Comparison of ENCODE assay signal across 19 mouse cellular contexts in the genomic region with DNA sequence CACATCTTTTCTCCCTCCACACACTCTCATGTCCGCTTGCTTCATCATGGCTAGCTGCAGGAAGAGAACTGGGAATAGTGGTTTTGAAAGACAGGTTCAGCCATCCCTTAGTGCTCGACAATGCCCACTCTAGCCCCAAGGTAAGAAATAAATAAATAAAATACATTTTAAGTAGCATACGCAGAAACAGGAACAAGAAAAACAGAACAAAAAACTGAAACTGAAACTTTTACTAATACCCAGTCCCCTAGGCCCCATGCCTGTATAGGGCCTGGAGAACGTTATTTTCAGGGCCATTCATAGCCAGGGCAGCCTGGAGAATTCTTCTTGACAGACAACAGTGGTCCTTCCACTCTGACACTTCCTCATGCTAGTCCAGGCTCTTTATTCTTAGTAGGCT.
DNase-seq lines count a peak whose midpoint lies in the region; ATAC-seq lines count a peak whose summit lies in the region.
"Had no signal": no experiment of that assay in that cellular context is flagged by ENCODE, and none has a peak within 500 bp of the region (broad histone marks: within the 10 kb centered on the region; RNA-seq: fewer than 3 reads in every experiment).

No protein-coding gene starts in this region.

- DNase-seq in A20 (ENCODE audit: low read depth, low spot score): peak; percentile 81
- peak; percentile 62 to 68 for DNase-seq in B cell, adult 2 months
- peak; percentile 12 to 22 for DNase-seq in monocyte, adult 2 months (ENCODE audit: low read depth in 1 of 2, low spot score in 2 of 2)
- no peak for DNase-seq in adipocyte (ENCODE audit: low spot score)
- no peak for DNase-seq in kidney, adult 11 months
- DNase-seq: cerebellum, adult 9-10 months; heart, adult 18-20 months; heart, postnatal 4 days; kidney, adult 18-20 months; kidney, postnatal 10 days; left cerebral cortex, postnatal 4 days; lung, postnatal 14 days; retina, postnatal 1 day; right cerebral cortex, postnatal 4 days had no signal

- ATAC-seq in hematopoietic stem cell, adult 5-6 weeks (replicated peaks in 1 of 2; ENCODE audit: insufficient read depth in 1 of 2, low FRiP score in 2 of 2, low TSS enrichment in 1 of 2, low read depth in 1 of 2, poor library complexity in 2 of 2, severe bottlenecking in 2 of 2): peak; percentile 70 to 72
- ATAC-seq in cerebellum, adult (ENCODE audit: insufficient number of reproducible peaks, low FRiP score, low TSS enrichment): no peak
- ATAC-seq: forebrain, embryonic 13.5 days; hindbrain, embryonic 16.5 days; midbrain, embryonic 16.5 days had no signal

Comparison
In these comparisons a context has a peak if more than half of its experiments do, and no peak if none do; other contexts are left out.
1. DNase-seq: peak in A20 (single experiment), B cell, adult 2 months (2 of 2) and monocyte, adult 2 months (2 of 2); none in adipocyte (single experiment) and kidney, adult 11 months (single experiment).